Mouse (Mus musculus): ENCODE results near the gene Net1.

DNA sequence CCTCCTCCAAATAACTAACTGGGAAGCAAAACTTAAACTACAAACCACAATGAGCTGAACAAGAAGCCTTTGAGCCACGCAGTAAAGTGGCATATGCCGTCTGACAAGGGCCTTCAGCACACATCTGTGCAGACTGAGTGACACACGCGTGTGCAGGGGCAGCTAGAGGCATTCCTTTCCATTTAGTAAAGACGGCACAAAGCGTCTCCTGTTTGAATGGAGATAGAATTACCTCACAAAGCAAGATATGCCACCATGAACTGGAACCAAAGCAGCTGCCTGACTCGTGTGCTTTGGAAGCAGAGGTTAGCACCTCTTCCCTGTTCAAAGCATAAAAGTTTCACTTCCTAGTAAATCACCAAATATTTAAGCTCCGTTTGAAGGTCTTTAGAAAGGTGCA, 28.0 kb downstream of the Net1 start:
- TF ChIP-seq CTCF (IDR thresholded peaks at IDR 0.05; ENCODE audit: extremely low read depth, insufficient read length, insufficient replicate concordance, low read depth, low read length) (no peak), POLR2A (IDR thresholded peaks at IDR 0.05; ENCODE audit: low read depth, low read length) (no peak)

All from small intestine, adult 2 months (tissue).